Mouse (Mus musculus) cerebellum, postnatal 14 days (tissue): Measurements from ENCODE around the gene Ints3.

ENCODE experiments used
- DNase-seq, 2 experiments: peaks; one replicate each; pipeline ENCODE4 v3.0.0; 2021; ENCODE audit warnings: mixed read lengths in 2 of 2

Gene Ints3

DNA sequence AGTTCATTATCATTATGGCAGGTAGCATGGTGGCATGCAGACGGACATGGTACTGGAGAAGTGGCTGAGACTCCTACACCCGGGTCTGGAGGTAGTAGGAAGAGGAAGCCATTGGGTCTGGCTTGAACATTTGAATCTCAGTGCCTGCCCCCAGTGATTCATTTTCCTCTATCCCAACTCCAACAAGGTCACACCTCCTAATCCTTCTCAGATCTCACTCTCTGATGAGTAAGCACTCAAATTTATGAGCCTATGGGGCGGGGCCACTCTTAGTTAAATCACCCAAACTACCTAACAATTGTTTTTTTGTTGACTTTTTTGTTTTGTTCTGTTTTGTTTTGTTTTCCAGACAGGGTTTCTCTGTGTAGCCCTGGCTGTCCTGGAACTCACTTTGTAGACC, 10.6 kb upstream of the Ints3 start:
- no peak for DNase-seq

GRCm38 (mm10) chr3:90440756-90441155, 7.3 kb upstream of the Ints3 start:
- no peak for DNase-seq

GRCm38 (mm10) chr3:90437131-90437530, 3.7 kb upstream of the Ints3 start:
- no peak for DNase-seq

- peak; percentile 32 to 36 for DNase-seq
These were observed 780 bp upstream of the Ints3 start for GRCm38 (mm10) chr3:90434073-90434730.

DNA sequence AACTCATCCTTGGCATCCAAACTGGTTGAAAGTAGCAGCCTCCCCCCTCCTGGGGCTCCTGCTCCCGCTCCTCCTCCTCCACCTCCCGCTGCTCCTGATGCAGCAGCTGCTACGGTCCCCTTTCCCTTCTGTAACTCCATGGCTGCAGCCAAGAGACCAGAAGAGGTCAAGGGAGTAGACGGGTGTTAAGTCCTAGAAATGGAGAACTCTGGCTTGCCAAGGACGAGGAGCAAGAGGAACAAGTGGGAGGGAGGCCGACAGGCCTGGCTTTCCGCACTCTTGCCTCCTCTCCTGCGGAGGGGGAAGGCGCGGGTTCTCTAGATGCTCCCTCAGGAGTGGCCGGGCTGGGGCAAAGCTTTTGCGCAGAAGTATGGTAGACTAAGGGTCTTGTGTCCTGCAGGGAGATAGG, 607 bp downstream of the Ints3 start:
- DNase-seq, result peak in 1 of 2 experiments; percentile 61

GRCm38 (mm10) chr3:90432348-90432747, 1.1 kb downstream of the Ints3 start:
- no peak for DNase-seq

DNA sequence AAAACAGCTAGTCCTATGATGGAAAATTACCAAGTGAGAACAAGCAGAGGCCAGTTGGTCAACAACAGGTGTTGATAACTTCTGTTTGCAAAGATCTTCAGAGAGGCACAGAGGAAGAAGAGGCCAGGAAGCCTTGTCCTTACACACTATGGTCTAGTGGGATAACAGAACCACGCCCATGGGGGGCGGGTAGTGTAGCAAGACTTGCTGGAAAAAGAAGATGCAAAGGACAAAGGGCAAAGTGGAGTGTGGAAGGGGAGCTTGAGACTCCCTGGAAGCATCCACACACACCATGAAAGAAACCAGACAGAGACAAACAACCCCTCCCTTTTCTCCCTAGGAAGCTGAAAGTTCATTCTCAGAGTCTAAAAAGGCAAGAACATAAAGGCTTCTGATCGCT, 3.8 kb downstream of the Ints3 start:
- no peak for DNase-seq

GRCm38 (mm10) chr3:90428186-90428585, 5.2 kb downstream of the Ints3 start:
- DNase-seq, result no peak

DNA sequence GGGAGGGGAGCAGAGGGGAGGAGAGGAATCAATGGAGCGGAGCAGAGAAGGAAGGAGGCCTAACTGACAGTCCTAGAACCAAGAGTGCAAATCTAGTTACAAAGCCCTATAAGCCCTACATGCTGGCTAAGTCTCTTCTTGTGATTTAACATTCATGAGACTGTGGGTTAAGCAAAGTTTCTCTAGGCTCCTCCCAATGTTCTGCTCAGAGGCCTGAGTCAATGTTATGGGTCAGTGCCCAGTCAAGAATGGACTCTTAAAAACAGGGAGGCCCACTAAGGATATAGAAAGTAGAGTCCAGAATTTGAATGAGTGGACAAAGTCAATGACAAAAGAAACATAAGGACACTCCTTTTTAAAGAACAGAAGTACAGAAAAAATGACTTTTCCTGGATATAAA, 5.8 kb downstream of the Ints3 start:
- DNase-seq, result no peak

DNA sequence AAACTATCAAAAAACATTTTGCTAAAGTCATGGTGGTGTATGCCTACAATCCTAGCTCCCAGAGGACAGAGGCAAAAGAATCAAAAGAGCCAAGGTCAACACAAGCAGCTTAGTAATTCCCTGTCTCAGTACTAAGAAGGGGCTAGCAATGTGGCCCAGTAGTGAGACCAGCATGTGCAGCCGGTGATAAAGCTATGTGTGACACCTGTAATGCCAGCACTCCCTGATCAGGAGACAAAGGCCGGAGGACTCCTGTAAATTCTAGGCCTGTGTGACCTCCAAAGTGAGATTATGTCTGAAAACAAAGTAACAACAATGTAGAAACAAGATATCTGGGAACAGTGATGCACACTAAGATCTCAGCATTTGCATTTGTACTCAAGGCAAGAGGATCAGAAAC, 7.9 kb downstream of the Ints3 start:
- no peak for DNase-seq

DNA sequence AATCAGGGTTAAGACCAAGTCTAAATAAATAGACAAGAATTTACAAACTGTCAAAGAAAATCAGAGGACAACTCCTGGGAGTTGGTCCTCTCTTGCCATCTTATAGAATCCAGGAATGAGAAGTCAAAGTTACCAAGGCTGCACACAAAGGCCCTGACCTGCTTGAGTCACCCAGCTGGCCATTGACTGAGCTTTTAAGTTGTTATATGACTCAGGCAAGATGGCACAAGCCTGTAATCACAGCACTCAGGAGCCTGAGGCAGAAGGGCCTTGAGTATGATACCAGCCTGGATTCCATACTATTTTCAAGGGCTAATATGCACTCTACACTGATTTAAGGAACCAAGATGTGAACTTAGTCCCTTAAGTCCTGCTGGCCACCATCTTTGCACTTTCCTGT, 9.9 kb downstream of the Ints3 start:
- DNase-seq, result no peak

DNA sequence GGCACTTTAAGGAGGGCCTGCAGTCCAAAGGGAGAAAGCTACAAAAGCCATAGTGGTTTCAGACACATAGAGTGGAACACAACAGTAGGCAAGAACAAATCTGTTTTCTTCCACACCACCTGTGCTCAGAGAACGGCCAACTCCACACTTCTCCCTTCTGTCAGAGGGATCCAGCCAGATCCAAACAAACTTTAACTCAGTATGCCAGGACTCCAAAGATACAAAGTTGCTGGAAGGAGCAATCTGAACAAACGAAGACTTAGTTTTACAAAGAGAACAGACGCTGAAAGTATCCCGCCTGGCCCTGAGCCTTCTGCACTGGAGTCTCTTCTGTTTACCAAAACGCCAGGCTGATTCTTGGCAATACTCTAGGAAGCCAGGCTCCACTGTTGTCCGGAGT, 12.7 kb downstream of the Ints3 start:
- no peak for DNase-seq

DNA sequence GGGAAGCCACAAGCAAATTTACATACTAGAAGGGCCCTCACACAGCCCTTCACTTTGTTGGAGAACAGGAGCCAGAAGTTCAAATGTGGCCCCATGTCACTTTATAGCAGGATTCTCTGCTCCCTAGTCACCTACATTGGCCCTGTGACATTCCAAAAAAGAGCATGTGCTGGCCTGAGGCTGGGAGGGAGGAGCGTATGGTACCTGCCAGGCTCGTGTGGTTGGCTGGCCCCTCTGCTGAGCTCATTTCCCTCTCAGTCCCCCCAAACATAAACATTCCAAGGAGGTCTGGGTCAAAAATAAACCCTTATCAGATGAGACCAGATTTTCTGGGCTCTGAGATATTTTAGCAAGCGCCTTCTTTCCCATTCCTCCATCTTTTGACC, 20.4 kb downstream of the Ints3 start:
- DNase-seq, result no peak

GRCm38 (mm10) chr3:90412312-90413010, 21.0 kb downstream of the Ints3 start:
- peak; percentile 84 to 85 for DNase-seq

GRCm38 (mm10) chr3:90408721-90409120, 24.7 kb downstream of the Ints3 start:
- DNase-seq, result no peak

DNA sequence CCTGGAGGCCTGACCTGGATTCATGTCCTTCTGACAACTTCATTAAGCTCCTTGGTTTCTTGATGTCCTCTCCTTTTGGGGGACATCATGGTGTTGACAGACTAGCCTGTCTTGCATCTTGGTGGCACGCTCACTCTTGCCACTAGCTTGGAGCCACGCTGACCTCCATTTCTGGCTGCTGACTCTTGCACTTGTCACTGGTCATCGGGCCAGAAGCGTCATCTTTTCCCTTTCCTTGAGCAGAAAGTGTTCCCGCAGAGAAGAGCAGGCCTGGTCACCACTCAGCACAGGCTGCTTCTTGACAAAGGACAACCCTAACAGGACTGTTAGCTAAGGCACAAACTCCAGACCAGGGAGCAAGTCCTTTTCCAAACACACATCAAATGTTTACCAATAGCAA, 27.0 kb downstream of the Ints3 start:
- DNase-seq, result no peak

GRCm38 (mm10) chr3:90404609-90405008, 28.8 kb downstream of the Ints3 start:
- no peak for DNase-seq

GRCm38 (mm10) chr3:90404121-90404520, 29.3 kb downstream of the Ints3 start:
- DNase-seq, result no peak

DNA sequence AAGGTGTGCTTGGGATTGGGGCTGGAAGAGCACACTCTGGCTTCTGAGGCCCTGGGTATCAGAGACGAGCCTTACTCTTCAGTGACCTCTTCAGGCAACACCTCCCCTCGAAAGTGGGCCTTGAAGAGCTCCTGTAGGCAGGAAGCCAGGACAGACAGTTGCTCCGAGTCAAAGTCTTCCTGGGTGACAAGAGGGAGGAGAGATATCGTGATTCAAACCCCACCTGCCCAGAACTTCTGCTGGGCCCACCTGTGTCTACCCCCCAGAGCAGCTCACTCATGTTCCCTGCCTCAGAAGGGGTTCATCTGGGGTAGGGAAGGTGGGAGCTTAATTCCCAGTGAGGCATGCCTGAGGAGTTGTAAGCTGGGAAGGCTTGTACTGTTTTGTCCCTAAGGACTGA, 32.4 kb downstream of the Ints3 start:
- DNase-seq, result no peak

DNA sequence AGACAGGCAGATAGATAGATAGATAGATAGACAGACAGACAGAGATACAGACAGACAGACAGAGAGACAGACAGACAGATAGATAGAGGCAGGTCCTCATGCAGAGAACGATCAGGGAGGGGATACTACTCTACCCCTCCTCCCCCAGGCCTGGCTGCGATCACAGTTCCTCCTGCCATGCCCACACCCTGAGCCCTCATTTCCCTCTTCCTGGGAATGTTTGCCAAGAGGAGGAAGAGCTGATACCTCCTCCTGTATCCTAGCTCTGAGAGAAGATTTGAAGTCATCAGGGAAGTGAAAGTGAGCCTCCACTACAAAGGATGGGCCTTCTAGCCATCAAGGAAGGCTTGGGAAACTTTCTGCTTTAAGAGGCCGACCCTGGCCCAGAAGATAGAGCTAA, 37.8 kb downstream of the Ints3 start:
- DNase-seq, result no peak

DNA sequence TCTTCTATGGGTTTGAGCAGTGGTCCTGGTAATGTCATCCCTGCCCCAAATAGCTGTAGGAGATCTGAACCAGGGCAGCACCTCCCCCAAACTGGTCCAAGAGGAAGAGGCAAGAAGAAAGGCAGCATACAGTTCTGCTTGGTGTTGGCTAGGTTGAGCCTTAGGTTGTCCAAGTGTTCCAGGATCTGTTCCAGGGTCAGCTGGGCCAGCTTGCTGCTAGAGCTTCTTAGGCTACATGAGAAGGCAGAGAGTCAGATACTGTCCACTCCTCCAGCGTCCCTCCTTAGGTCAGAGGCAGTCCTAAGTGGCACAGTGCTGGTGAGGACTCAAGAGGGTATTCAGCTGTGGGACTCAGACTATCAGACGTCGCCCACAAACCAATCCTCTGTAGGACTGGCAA, 40.8 kb downstream of the Ints3 start:
- DNase-seq, result no peak

DNA sequence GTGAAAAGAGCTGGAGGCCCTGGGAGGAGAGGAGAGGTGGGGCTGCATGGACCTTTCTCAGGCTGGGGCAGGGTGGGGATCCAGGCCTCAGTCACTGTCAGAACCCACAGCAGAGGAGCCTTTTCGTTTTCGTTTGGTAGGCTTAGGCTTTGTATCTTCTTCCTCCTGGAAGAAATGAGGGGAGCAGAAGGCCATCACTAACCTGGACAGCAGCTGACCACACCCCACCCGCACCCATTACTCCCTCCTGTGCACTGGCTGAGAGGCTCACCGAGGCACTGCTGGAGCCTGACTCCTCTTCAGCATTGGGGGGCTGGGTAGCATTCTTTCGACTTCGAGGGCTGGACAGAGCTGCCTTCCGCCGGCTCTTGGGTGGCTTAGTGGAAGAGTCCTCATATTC, 41.5 kb downstream of the Ints3 start:
- no peak for DNase-seq

GRCm38 (mm10) chr3:90391004-90391403, 42.4 kb downstream of the Ints3 start:
- no peak for DNase-seq

GRCm38 (mm10) chr3:90389511-90390490, 43.6 kb downstream of the Ints3 start, which contains the start of gene Slc27a3:
Gene Slc27a3 (minus strand): TSS chr3:90389938.
- DNase-seq, result peak; percentile 67
